Mouse (Mus musculus) cerebellum, adult 2 months (tissue): ENCODE results near the gene Spag9. TPM values are rescaled to one million over a fixed set of nuclear protein-coding genes. Genes with fewer than 3 reads are reported as not detected.

ENCODE experiments used
- DNase-seq, 2 experiments: peaks; one replicate each; pipeline ENCODE4 v3.0.0; 2021
- H3K27ac ChIP-seq: fragments of 200-500 bp; 2 replicates; pipeline ENCODE4 v1.5.1; 2012; ENCODE audit warnings: low read length, control low read depth, inconsistent platforms; ENCODE audit not compliant: insufficient read depth
- H3K27me3 ChIP-seq: fragments of 200-500 bp; 2 replicates; pipeline ENCODE4 v1.6.1; 2012; ENCODE audit warnings: inconsistent platforms, mild to moderate bottlenecking, low read length, moderate library complexity; ENCODE audit not compliant: control insufficient read depth, insufficient read depth
- H3K4me1 ChIP-seq: fragments of 200-500 bp; 2 replicates; pipeline ENCODE4 v1.6.1; 2011; ENCODE audit warnings: low read length; ENCODE audit not compliant: control insufficient read depth, insufficient read depth
- H3K4me3 ChIP-seq: fragments of 200-500 bp; replicated peaks from 2 replicates; pipeline ENCODE3; 2011; ENCODE audit warnings: mild to moderate bottlenecking, low read depth, low read length, control low read depth; ENCODE audit not compliant: insufficient read depth
- CTCF ChIP-seq: fragments of 200-500 bp; IDR thresholded peaks from 2 replicates; pipeline ENCODE4 v1.5.1; 2011; ENCODE audit warnings: low read depth, mild to moderate bottlenecking, control low read depth, low read length, moderate library complexity, borderline replicate concordance; ENCODE audit not compliant: insufficient read depth
- POLR2A ChIP-seq: fragments of 200-500 bp; IDR thresholded peaks from 2 replicates; pipeline ENCODE4 v1.6.1; 2011; ENCODE audit warnings: low read length, control low read depth, borderline replicate concordance; ENCODE audit not compliant: insufficient read depth
- WGBS: fragments of 180-500 bp; shearing (Covaris S2); methylation state at CpG from one replicate; pipeline ENCODE4 v1.1.7; 2018; 5-methylcytosine and 5-hydroxymethylcytosine counted together
- polyA plus RNA-seq: library from polyadenylated mRNA; depleted of rRNA; stranded (reverse); fragments of >200 nt; gene quantifications from 2 replicates; pipeline ENCODE4 v1.2.3, GENCODE M21; 2012

Gene Spag9
- polyA plus RNA-seq, 1 experiment, result 134 TPM

- 21% methylated on average over 18 of the region's 18 CpGs for WGBS
- TF ChIP-seq POLR2A (no peak), CTCF (no peak)
- Histone ChIP-seq H3K27ac (peak overlapping the region; percentile 66), H3K4me3 (peak overlapping the region; percentile 23), H3K27me3 (no peaks in the 10 kb centered on the region), H3K4me1 (peaks cover 40% of the 10 kb centered on the region)
- peak; percentile 65 to 68 for DNase-seq
Measured at GRCm38 (mm10) chr11:94134076-94134838, 138.4 kb downstream of the Spag9 start.

GRCm38 (mm10) chr11:94135581-94136001, 139.7 kb downstream of the Spag9 start:
- DNase-seq, result peak in 1 of 2 experiments; percentile 34
- TF ChIP-seq CTCF (no peak), POLR2A (no peak)
- H3K4me1 ChIP-seq, result peaks cover 27% of the 10 kb centered on the region
- H3K27me3 ChIP-seq, result no peaks in the 10 kb centered on the region
- no peak overlapping the region for H3K27ac ChIP-seq
- 48% methylated on average over 8 of the region's 8 CpGs for WGBS
- no peak overlapping the region for H3K4me3 ChIP-seq

GRCm38 (mm10) chr11:94136656-94137055, 140.8 kb downstream of the Spag9 start:
- Histone ChIP-seq H3K4me3 (no peak overlapping the region), H3K27ac (no peak overlapping the region), H3K4me1 (peaks cover 23% of the 10 kb centered on the region), H3K27me3 (no peaks in the 10 kb centered on the region)
- DNase-seq, result peak in 1 of 2 experiments; percentile 15
- TF ChIP-seq POLR2A (no peak), CTCF (no peak)
- 67% methylated on average over 7 of the region's 7 CpGs for WGBS

- peak in 1 of 2 experiments; percentile 28 for DNase-seq
- H3K27me3 ChIP-seq, result no peaks in the 10 kb centered on the region
- TF ChIP-seq POLR2A, result no peak
- no peak for TF ChIP-seq CTCF
- WGBS, result 71% methylated on average over 14 of the region's 14 CpGs
- H3K4me1 ChIP-seq, result peaks cover 23% of the 10 kb centered on the region
- H3K27ac ChIP-seq, result no peak overlapping the region
- H3K4me3 ChIP-seq, result no peak overlapping the region
Measured at GRCm38 (mm10) chr11:94137326-94138061, 141.6 kb downstream of the Spag9 start.

- Histone ChIP-seq H3K4me1 (peaks cover 20% of the 10 kb centered on the region), H3K27ac (no peak overlapping the region), H3K27me3 (no peaks in the 10 kb centered on the region), H3K4me3 (no peak overlapping the region)
- peak in 1 of 2 experiments; percentile 16 for DNase-seq
- TF ChIP-seq POLR2A (no peak), CTCF (no peak)
- WGBS, result 68% methylated on average over 24 of the region's 24 CpGs
Measured at GRCm38 (mm10) chr11:94138411-94139231, 142.7 kb downstream of the Spag9 start.

GRCm38 (mm10) chr11:94139232-94139620, 143.3 kb downstream of the Spag9 start:
- H3K4me1 ChIP-seq, result peaks cover 14% of the 10 kb centered on the region
- TF ChIP-seq POLR2A (no peak), CTCF (no peak)
- 89% methylated on average over 5 of the region's 5 CpGs for WGBS
- H3K4me3 ChIP-seq, result no peak overlapping the region
- H3K27me3 ChIP-seq, result no peaks in the 10 kb centered on the region
- no peak overlapping the region for H3K27ac ChIP-seq
- peak in 1 of 2 experiments; percentile 7 for DNase-seq

GRCm38 (mm10) chr11:94140540-94140939, 144.6 kb downstream of the Spag9 start:
- no peaks in the 10 kb centered on the region for H3K27me3 ChIP-seq
- peak in 1 of 2 experiments; percentile 6 for DNase-seq
- H3K27ac ChIP-seq, result no peak overlapping the region
- WGBS, result 93% methylated on average over 3 of the region's 3 CpGs
- TF ChIP-seq CTCF (no peak), POLR2A (no peak)
- peaks cover 13% of the 10 kb centered on the region for H3K4me1 ChIP-seq
- H3K4me3 ChIP-seq, result no peak overlapping the region
